Mouse (Mus musculus) duodenum, adult 2 months (tissue): Measurements from ENCODE around the gene Rasgrp2. TPM values are rescaled to one million over a fixed set of nuclear protein-coding genes. Genes with fewer than 3 reads are reported as not detected.

Experiments used
- polyA plus RNA-seq: library from polyadenylated mRNA; depleted of rRNA; stranded (reverse); fragments of >200 nt; gene quantifications from 2 replicates; pipeline ENCODE4 v1.2.3, GENCODE M21; 2012; ENCODE audit warnings: low replicate concordance; rRNA removed

Rasgrp2 gene
- polyA plus RNA-seq = 36.3 and 40.8 TPM in 2 replicates

DNA sequence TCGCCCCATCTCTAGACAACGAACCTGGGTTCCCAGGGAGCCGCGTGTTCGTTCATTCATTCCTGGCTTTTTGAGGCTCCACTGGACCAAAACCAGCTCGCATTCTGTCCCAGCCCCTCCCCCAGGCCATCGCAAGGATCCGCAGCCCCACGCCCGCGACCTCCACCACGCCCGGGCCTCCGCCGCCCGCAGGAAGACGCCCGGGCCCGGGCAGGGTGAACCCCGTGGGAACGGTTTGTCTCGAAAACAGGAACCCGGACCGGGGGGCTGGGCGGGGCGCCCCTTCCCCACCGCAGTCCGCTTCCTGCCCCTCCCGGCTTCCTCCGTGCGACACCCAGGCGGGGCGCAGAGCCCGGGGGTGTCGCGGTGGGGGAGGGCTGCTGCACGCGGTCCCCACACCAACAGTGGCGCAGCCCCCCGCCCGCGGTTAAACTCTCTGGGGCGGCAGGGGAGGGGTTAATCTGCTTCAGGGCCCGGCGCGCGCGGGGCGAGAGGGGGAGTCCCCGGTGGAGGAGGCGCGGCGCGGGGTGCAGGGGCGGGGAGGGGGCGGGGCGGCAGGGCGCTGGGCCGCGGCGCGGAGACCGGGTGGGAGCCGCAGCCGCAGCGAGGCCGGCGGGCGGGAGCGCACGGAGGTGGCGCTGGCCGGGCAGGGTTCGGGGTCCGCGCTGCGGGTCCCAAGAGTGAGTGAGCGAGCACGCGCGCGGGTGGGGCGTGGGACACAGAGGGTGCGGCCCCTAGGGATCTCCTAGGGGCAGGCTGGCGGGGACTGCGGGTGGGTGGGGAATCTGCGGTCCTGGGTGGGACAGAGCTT lies at the start of gene Rasgrp2:
Gene Rasgrp2, plus strand, starts transcription at position 56 of the 811 bp plus-strand sequence.

DNA sequence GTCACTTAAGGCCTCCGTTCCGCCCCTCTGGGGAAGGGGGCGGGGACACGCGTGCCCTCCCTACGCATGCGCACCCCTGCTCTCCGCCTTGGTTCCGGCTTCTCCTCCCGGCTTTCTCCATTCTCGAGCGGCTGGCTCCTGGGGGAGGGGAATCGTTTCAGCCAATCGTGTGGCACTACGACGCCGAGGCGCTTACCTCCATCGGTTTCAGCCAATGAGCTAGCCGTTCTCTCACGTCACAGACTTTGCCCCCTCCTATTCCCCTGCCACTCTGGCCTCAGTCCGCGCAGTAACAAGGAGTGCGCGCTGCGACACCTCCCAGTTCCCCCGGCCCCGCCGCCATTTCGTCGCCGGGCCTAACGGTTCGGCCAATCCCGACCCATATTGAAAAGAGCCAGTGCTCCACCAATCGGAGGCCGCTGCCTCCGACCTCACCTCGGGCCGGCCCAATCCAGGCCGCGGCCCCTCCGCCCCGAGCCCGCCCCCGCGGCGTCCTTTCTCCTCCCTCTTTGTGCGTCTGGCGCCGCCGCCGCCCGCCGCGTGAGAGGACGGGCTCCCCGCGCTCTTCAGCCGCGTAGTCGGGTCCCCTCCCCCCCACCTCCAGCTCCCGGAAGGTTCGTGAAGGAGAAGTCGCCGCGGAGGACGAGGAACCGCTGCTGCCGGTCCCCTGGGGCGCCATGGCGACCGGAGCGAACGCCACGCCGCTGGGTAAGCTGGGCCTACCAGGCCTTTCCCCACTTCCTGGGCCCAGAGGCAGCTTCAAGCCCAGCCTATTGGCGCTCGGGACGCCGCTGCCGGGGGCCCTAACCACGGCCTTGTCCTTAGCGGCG lies 35.5 kb upstream of the Rasgrp2 start, which contains the start of gene Sf1:
Gene Sf1, plus strand, starts transcription at position 280 of the 830 bp plus-strand sequence.

DNA sequence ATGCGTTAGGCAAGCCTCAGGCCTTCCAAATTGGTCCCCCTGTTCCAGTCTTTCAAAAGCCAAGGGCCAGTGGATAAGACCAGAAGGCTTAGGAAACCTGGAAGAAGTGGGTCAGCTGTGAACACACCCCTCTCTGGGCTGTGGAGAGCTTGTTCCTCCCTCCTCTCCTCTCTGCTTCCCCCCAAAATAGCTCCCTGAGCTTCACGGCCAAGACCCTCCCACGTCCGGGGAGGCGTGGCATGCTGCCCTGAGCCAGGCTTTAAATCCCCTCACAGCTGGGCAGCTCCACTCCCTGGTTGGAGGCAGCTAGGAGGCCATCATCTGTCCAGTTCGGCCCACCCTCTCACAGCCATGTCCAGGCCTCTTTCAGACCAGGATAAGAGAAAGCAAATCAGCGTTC lies 15.0 kb upstream of the Rasgrp2 start, which contains the start of gene Pygm:
Gene Pygm, plus strand, starts transcription at position 272 of the 400 bp plus-strand sequence.

DNA sequence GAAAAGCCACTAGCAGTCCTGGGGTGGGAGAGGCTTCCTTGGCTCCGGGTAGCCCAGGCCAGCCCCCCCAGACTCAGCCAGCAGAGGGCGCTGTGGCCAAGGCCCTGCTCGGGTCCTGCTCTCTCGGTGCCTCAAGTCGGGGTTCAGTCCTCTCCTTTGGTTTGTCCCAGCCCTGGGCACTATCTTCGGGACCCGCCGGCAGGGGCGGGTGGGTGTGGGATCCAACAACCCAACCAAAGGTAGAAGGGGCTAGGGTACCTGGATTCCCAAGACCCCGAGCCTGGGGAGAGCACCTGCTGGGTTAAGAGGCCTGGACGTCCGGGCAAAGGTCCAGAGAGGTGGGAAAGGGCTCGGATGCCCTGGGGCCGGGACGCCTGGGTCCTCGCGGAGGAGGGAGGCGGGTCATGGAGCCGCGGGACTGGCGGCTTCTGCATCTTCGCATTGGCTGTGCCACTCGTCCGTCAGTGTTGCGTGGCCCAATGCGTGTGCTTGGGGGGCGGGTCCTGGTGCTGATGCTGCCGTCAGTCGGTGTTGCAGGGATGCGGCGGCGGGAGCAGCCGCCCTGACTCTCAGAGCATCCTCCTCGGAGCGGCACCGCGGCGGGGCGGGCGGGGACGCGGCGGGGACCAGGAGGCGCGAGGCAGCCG lies 19.2 kb downstream of the Rasgrp2 start, which contains the start of gene Nrxn2:
Gene Nrxn2, plus strand, starts transcription at position 499 of the 647 bp plus-strand sequence.

Other genes starting within 250 kb of the Rasgrp2 start
- 0.43 and 0.57 TPM in 2 replicates for gene Majin, start 215.0 kb upstream of the Rasgrp2 start, polyA plus RNA-seq
- 0.25 and 1.1 TPM in 2 replicates for gene Gpha2, start 173.0 kb upstream of the Rasgrp2 start, polyA plus RNA-seq
- gene Ppp2r5b, start 163.5 kb upstream of the Rasgrp2 start, polyA plus RNA-seq = 69.7 and 212 TPM in 2 replicates
- gene Atg2a, start 157.7 kb upstream of the Rasgrp2 start, polyA plus RNA-seq = 57.3 and 66.7 TPM in 2 replicates
- gene Ehd1, start 122.6 kb upstream of the Rasgrp2 start, polyA plus RNA-seq = 468 and 699 TPM in 2 replicates
- 35.7 and 40.2 TPM in 2 replicates for gene Cdc42bpg, start 92.9 kb upstream of the Rasgrp2 start, polyA plus RNA-seq
- 30.8 and 32.3 TPM in 2 replicates for gene Men1, start 64.4 kb upstream of the Rasgrp2 start, polyA plus RNA-seq
- 59.4 and 76.0 TPM in 2 replicates for gene Map4k2, start 58.2 kb upstream of the Rasgrp2 start, polyA plus RNA-seq
- gene Sf1, start 35.6 kb upstream of the Rasgrp2 start, polyA plus RNA-seq = 183 TPM in 2 replicates
- 4.6 and 7.3 TPM in 2 replicates for gene Pygm, start 14.9 kb upstream of the Rasgrp2 start, polyA plus RNA-seq
- gene Nrxn2, start 19.4 kb downstream of the Rasgrp2 start, polyA plus RNA-seq = 2.0 and 4.5 TPM in 2 replicates
- 0.23 TPM in 1 of 2 replicates, not detected in the other for gene Slc22a12, start 143.7 kb downstream of the Rasgrp2 start, polyA plus RNA-seq